Mouse (Mus musculus) forebrain, postnatal 0 days (tissue): ENCODE results near the gene As3mt. TPM values are rescaled to one million over a fixed set of nuclear protein-coding genes. Genes with fewer than 3 reads are reported as not detected.

Source experiments
- ATAC-seq: fragments of 200-750 bp; cut with Nextera tagmentation; 2 replicates; pipeline ENCODE4 v1.8.0; 2017; ENCODE audit warnings: mild to moderate bottlenecking, moderate library complexity
- DNase-seq: peaks from one replicate; pipeline ENCODE4 v3.0.0-alpha.2; 2015
- H3K27ac ChIP-seq: fragments of 300-500 bp; sonication (generic); 2 replicates; pipeline ENCODE4 v1.5.1; 2014; ENCODE audit warnings: low read depth, mild to moderate bottlenecking, antibody characterized with exemption, low read length, moderate library complexity, mixed read lengths
- H3K27me3 ChIP-seq: fragments of 300-500 bp; sonication (generic); 2 replicates; pipeline ENCODE4 v1.6.1; 2014; ENCODE audit warnings: mild to moderate bottlenecking, low read length, mixed read lengths; ENCODE audit not compliant: insufficient read depth
- H3K36me3 ChIP-seq: fragments of 300-500 bp; sonication (generic); 2 replicates; pipeline ENCODE4 v1.6.1; 2014; ENCODE audit warnings: mild to moderate bottlenecking, moderate library complexity; ENCODE audit not compliant: insufficient read depth
- H3K4me1 ChIP-seq: fragments of 300-500 bp; sonication (generic); 2 replicates; pipeline ENCODE4 v1.6.1; 2014; ENCODE audit warnings: antibody characterized with exemption; ENCODE audit not compliant: insufficient read depth
- H3K4me2 ChIP-seq: fragments of 300-500 bp; sonication (generic); 2 replicates; pipeline ENCODE4 v1.6.1; 2014; ENCODE audit warnings: low read depth, mild to moderate bottlenecking, moderate library complexity
- H3K4me3 ChIP-seq: fragments of 300-500 bp; sonication (generic); 2 replicates; pipeline ENCODE4 v1.5.1; 2014; ENCODE audit warnings: low read depth, low read length, mixed read lengths
- H3K9ac ChIP-seq: fragments of 300-500 bp; sonication (generic); 2 replicates; pipeline ENCODE4 v1.6.1; 2014; ENCODE audit warnings: mild to moderate bottlenecking
- H3K9me3 ChIP-seq: fragments of 300-500 bp; sonication (generic); 2 replicates; pipeline ENCODE4 v1.6.1; 2016; ENCODE audit warnings: low read length
- CTCF ChIP-seq: sonication (generic); IDR thresholded peaks from 2 replicates; pipeline ENCODE4 v1.5.1; 2016; ENCODE audit warnings: antibody characterized with exemption, control low read depth, low read depth
- WGBS: fragments of 180-500 bp; shearing (Covaris S2); extraction: QIAGEN DNeasy Blood & Tissue Kit; methylation state at CpG from one replicate; pipeline ENCODE4 v1.1.7; 2014; 5-methylcytosine and 5-hydroxymethylcytosine counted together
- polyA plus RNA-seq: library from polyadenylated mRNA; unstranded; fragments of >200 nt; fragmentation: Nextera tagmentation; extraction: Ambion mirVana; gene quantifications from 2 replicates; pipeline ENCODE4 v1.2.1, GENCODE M21; 2015
- total RNA-seq: library from RNA; depleted of rRNA; stranded (reverse); fragments of >200 nt; gene quantifications from 2 replicates; pipeline ENCODE4 v1.2.3, GENCODE M21; 2014

As3mt gene
- total and polyA plus RNA-seq, 2 experiments from 2014 or later = 17.4 to 18.4 TPM

GRCm38 (mm10) chr19:46762291-46762991 lies 55.2 kb downstream of the As3mt start:
- ATAC-seq (no peak), DNase-seq (peak; percentile 35)
- H3K4me1 ChIP-seq = peaks cover 18% of the 10 kb centered on the region
- H3K27ac ChIP-seq = no peak overlapping the region
- no peak for TF ChIP-seq CTCF
- H3K4me2 ChIP-seq = peak overlapping the region; percentile 92
- H3K36me3 ChIP-seq = no peaks in the 10 kb centered on the region
- WGBS = 2% methylated on average over 50 of the region's 50 CpGs
- peak overlapping the region; percentile 84 for H3K9ac ChIP-seq
- H3K27me3 ChIP-seq = 0 out of 2 replicates have a peak, but pooled peaks cover 4% of the 10 kb centered on the region
- H3K4me3 ChIP-seq = peak overlapping the region; percentile 91
- H3K9me3 ChIP-seq = no peaks in the 10 kb centered on the region

GRCm38 (mm10) chr19:46762992-46763342 lies 55.7 kb downstream of the As3mt start:
- ATAC-seq (no peak), DNase-seq (no peak)
- 0 out of 2 replicates have a peak, but pooled peaks cover 4% of the 10 kb centered on the region for H3K27me3 ChIP-seq
- peak overlapping the region; percentile 91 for H3K4me3 ChIP-seq
- no peak overlapping the region for H3K27ac ChIP-seq
- TF ChIP-seq CTCF = no peak
- H3K9me3 ChIP-seq = no peaks in the 10 kb centered on the region
- no peaks in the 10 kb centered on the region for H3K36me3 ChIP-seq
- H3K4me2 ChIP-seq = peak overlapping the region; percentile 92
- H3K9ac ChIP-seq = peak overlapping the region; percentile 84
- H3K4me1 ChIP-seq = peaks cover 18% of the 10 kb centered on the region
- 3% methylated on average over 19 of the region's 19 CpGs for WGBS

- DNase-seq = no peak
- H3K9ac ChIP-seq = peak overlapping the region; percentile 84; the same call in 1 of the 2 replicates
Observed at GRCm38 (mm10) chr19:46763356-46763755, 56.1 kb downstream of the As3mt start.

GRCm38 (mm10) chr19:46763932-46764762 lies 56.9 kb downstream of the As3mt start:
- TF ChIP-seq CTCF = no peak
- Histone ChIP-seq H3K36me3 (no peaks in the 10 kb centered on the region), H3K9ac (no peak overlapping the region)

More at GRCm38 (mm10) chr19:46763356-46763755, 56.1 kb downstream of the As3mt start:
- ATAC-seq = no peak
- H3K4me2 ChIP-seq = peak overlapping the region; percentile 92
- peak overlapping the region; percentile 91 for H3K4me3 ChIP-seq
- 16% methylated on average over 7 of the region's 7 CpGs for WGBS
- 0 out of 2 replicates have a peak, but pooled peaks cover 4% of the 10 kb centered on the region for H3K27me3 ChIP-seq
- H3K9me3 ChIP-seq = no peaks in the 10 kb centered on the region
- no peaks in the 10 kb centered on the region for H3K36me3 ChIP-seq
- H3K4me1 ChIP-seq = peaks cover 18% of the 10 kb centered on the region
- TF ChIP-seq CTCF = no peak
- no peak overlapping the region for H3K27ac ChIP-seq

GRCm38 (mm10) chr19:46764763-46765117 lies 57.5 kb downstream of the As3mt start:
- Histone ChIP-seq H3K4me1 (peaks cover 18% of the 10 kb centered on the region), H3K27me3 (0 out of 2 replicates have a peak, but pooled peaks cover 4% of the 10 kb centered on the region), H3K4me3 (peak overlapping the region; percentile 91), H3K4me2 (peak overlapping the region; percentile 92), H3K9me3 (no peaks in the 10 kb centered on the region), H3K9ac (no peak overlapping the region), H3K27ac (no peak overlapping the region), H3K36me3 (no peaks in the 10 kb centered on the region)
- 42% methylated on average over 9 of the region's 9 CpGs for WGBS
- DNase-seq = peak; percentile 16
- TF ChIP-seq CTCF = no peak
- ATAC-seq = no peak

More at GRCm38 (mm10) chr19:46763932-46764762, 56.9 kb downstream of the As3mt start:
- Histone ChIP-seq H3K9me3 (no peaks in the 10 kb centered on the region), H3K4me1 (peaks cover 18% of the 10 kb centered on the region), H3K27ac (no peak overlapping the region), H3K4me3 (peak overlapping the region; percentile 91), H3K4me2 (peak overlapping the region; percentile 92), H3K27me3 (0 out of 2 replicates have a peak, but pooled peaks cover 4% of the 10 kb centered on the region)
- 54% methylated on average over 12 of the region's 12 CpGs for WGBS
- ATAC-seq = no peak
- no peak for DNase-seq

GRCm38 (mm10) chr19:46766125-46766524 lies 58.9 kb downstream of the As3mt start:
- no peak overlapping the region for H3K4me3 ChIP-seq
- H3K27me3 ChIP-seq = 0 out of 2 replicates have a peak, but pooled peaks cover 4% of the 10 kb centered on the region
- no peak for DNase-seq
- no peak for ATAC-seq
- TF ChIP-seq CTCF = no peak
- no peak overlapping the region for H3K9ac ChIP-seq
- H3K4me1 ChIP-seq = peaks cover 18% of the 10 kb centered on the region
- H3K4me2 ChIP-seq = peak overlapping the region; percentile 24
- 51% methylated on average over 5 of the region's 5 CpGs for WGBS
- no peaks in the 10 kb centered on the region for H3K36me3 ChIP-seq
- H3K27ac ChIP-seq = no peak overlapping the region
- no peaks in the 10 kb centered on the region for H3K9me3 ChIP-seq

- Histone ChIP-seq H3K9ac (no peak overlapping the region), H3K4me1 (peaks cover 3% of the 10 kb centered on the region), H3K4me3 (no peak overlapping the region), H3K4me2 (no peak overlapping the region), H3K36me3 (no peaks in the 10 kb centered on the region), H3K9me3 (no peaks in the 10 kb centered on the region), H3K27ac (no peak overlapping the region), H3K27me3 (no peaks in the 10 kb centered on the region)
- DNase-seq (no peak), ATAC-seq (no peak)
- 89% methylated on average over 11 of the region's 11 CpGs for WGBS
- no peak for TF ChIP-seq CTCF
Observed at GRCm38 (mm10) chr19:46769759-46770158, 62.5 kb downstream of the As3mt start.
